Mouse (Mus musculus) neural tube, embryonic 13.5 days (tissue): ENCODE results near the gene Hoxd3. TPM values are rescaled to one million over a fixed set of nuclear protein-coding genes. Genes with fewer than 3 reads are reported as not detected.

Source experiments
- ATAC-seq: fragments of 200-750 bp; cut with Nextera tagmentation; 2 replicates; pipeline ENCODE4 v1.8.0; 2017; ENCODE audit warnings: low read depth, mild to moderate bottlenecking, moderate TSS enrichment, moderate library complexity
- H3K27ac ChIP-seq: fragments of 300-500 bp; sonication (generic); replicated peaks from 2 replicates; pipeline ENCODE4 v1.5.1; 2015; ENCODE audit warnings: moderate library complexity, mild to moderate bottlenecking, inconsistent platforms
- H3K27me3 ChIP-seq: fragments of 300-500 bp; sonication (generic); 2 replicates; pipeline ENCODE4 v1.6.1; 2015; ENCODE audit warnings: mild to moderate bottlenecking, inconsistent platforms
- H3K36me3 ChIP-seq: fragments of 300-500 bp; sonication (generic); 2 replicates; pipeline ENCODE4 v1.6.1; 2015; ENCODE audit warnings: mild to moderate bottlenecking, inconsistent platforms
- H3K4me1 ChIP-seq: fragments of 300-500 bp; sonication (generic); replicated peaks from 2 replicates; pipeline ENCODE4 v1.6.1; 2015; ENCODE audit warnings: inconsistent platforms
- H3K4me2 ChIP-seq: fragments of 300-500 bp; sonication (generic); 2 replicates; pipeline ENCODE4 v1.6.1; 2015; ENCODE audit warnings: inconsistent platforms, mild to moderate bottlenecking, moderate library complexity
- H3K4me3 ChIP-seq: fragments of 300-500 bp; sonication (generic); 2 replicates; pipeline ENCODE4 v1.5.1; 2015; ENCODE audit warnings: mild to moderate bottlenecking, inconsistent platforms
- H3K9ac ChIP-seq: fragments of 300-500 bp; sonication (generic); 2 replicates; pipeline ENCODE4 v1.6.1; 2015; ENCODE audit warnings: moderate library complexity, mild to moderate bottlenecking, inconsistent platforms
- H3K9me3 ChIP-seq: fragments of 300-500 bp; sonication (generic); 2 replicates; pipeline ENCODE4 v1.6.1; 2016; ENCODE audit warnings: inconsistent platforms
- WGBS: fragments of 180-500 bp; shearing (Covaris S2); methylation state at CpG from one replicate; pipeline ENCODE4 v1.1.7; 2015; 5-methylcytosine and 5-hydroxymethylcytosine counted together
- polyA plus RNA-seq: library from polyadenylated mRNA; unstranded; fragments of >200 nt; fragmentation: Nextera tagmentation; extraction: Ambion mirVana; gene quantifications from 2 replicates; pipeline ENCODE4 v1.2.1, GENCODE M21; 2015

Hoxd3 gene
- polyA plus RNA-seq, 1 experiment from 2014 or later, result 24.2 TPM

- H3K4me2 ChIP-seq, result peak overlapping the region; percentile 54
- no peak for ATAC-seq
- H3K9me3 ChIP-seq, result no peaks in the 10 kb centered on the region
- 1% methylated on average over 24 of the region's 24 CpGs for WGBS
- H3K9ac ChIP-seq, result peak overlapping the region; percentile 73
- H3K4me3 ChIP-seq, result peak overlapping the region; percentile 28
- no peaks in the 10 kb centered on the region for H3K36me3 ChIP-seq
- peaks cover 25% of the 10 kb centered on the region for H3K4me1 ChIP-seq
- peaks cover 95% of the 10 kb centered on the region for H3K27me3 ChIP-seq
- H3K27ac ChIP-seq, result peak overlapping the region; percentile 85
Measured at GRCm38 (mm10) chr2:74689574-74690337, 22.0 kb upstream of the Hoxd3 start.

- ATAC-seq, result no peak
- peaks cover 95% of the 10 kb centered on the region for H3K27me3 ChIP-seq
- peaks cover 25% of the 10 kb centered on the region for H3K4me1 ChIP-seq
- H3K4me2 ChIP-seq, result peak overlapping the region; percentile 67
- H3K9ac ChIP-seq, result peak overlapping the region; percentile 75
- H3K4me3 ChIP-seq, result peak overlapping the region; percentile 61
- 5% methylated on average over 8 of the region's 8 CpGs for WGBS
- H3K9me3 ChIP-seq, result no peaks in the 10 kb centered on the region
- H3K27ac ChIP-seq, result peak overlapping the region; percentile 85
- H3K36me3 ChIP-seq, result no peaks in the 10 kb centered on the region
Measured at GRCm38 (mm10) chr2:74690338-74690716, 21.4 kb upstream of the Hoxd3 start.

- Histone ChIP-seq H3K4me1 (peaks cover 26% of the 10 kb centered on the region), H3K4me3 (peak within 1 kb of the TSS; percentile 61), H3K9ac (peak within 1 kb of the TSS; percentile 96), H3K27ac (peak within 1 kb of the TSS; percentile 89), H3K9me3 (no peaks in the 10 kb centered on the region), H3K4me2 (peak within 1 kb of the TSS; percentile 67), H3K27me3 (peaks cover 97% of the 10 kb centered on the region), H3K36me3 (no peaks in the 10 kb centered on the region)
- ATAC-seq, result peak; percentile 78
- WGBS, result under 1% methylated on average over 56 of the region's 56 CpGs
Measured at GRCm38 (mm10) chr2:74691022-74691951, 20.4 kb upstream of the Hoxd3 start, which contains the start of gene Hoxd10. Hoxd10 (plus strand) TSS chr2:74691924.

- ATAC-seq, result peak; percentile 33; the same call in 1 of the 2 replicates
- peak overlapping the region; percentile 61 for H3K4me3 ChIP-seq
- WGBS, result 2% methylated on average over 35 of the region's 35 CpGs
- H3K4me1 ChIP-seq, result peaks cover 35% of the 10 kb centered on the region
- peak overlapping the region; percentile 79 for H3K27ac ChIP-seq
- H3K4me2 ChIP-seq, result peak overlapping the region; percentile 67
- peak overlapping the region; percentile 96 for H3K9ac ChIP-seq
- H3K27me3 ChIP-seq, result peaks cover 97% of the 10 kb centered on the region
- H3K9me3 ChIP-seq, result no peaks in the 10 kb centered on the region
- no peaks in the 10 kb centered on the region for H3K36me3 ChIP-seq
Measured at GRCm38 (mm10) chr2:74691995-74692807, 19.5 kb upstream of the Hoxd3 start.

- 2% methylated on average over 20 of the region's 20 CpGs for WGBS
- H3K27me3 ChIP-seq, result peaks cover 96% of the 10 kb centered on the region
- peak overlapping the region; percentile 67 for H3K4me2 ChIP-seq
- peak overlapping the region; percentile 96 for H3K9ac ChIP-seq
- peak overlapping the region; percentile 79 for H3K27ac ChIP-seq
- no peak for ATAC-seq
- H3K4me1 ChIP-seq, result peaks cover 41% of the 10 kb centered on the region
- H3K9me3 ChIP-seq, result no peaks in the 10 kb centered on the region
- no peaks in the 10 kb centered on the region for H3K36me3 ChIP-seq
- H3K4me3 ChIP-seq, result peak overlapping the region; percentile 61
Measured at GRCm38 (mm10) chr2:74692808-74693431, 18.8 kb upstream of the Hoxd3 start.

- H3K4me1 ChIP-seq, result peaks cover 46% of the 10 kb centered on the region
- H3K9ac ChIP-seq, result peak overlapping the region; percentile 96
- 8% methylated on average over 4 of the region's 4 CpGs for WGBS
- H3K27me3 ChIP-seq, result peaks cover 91% of the 10 kb centered on the region
- ATAC-seq, result no peak
- H3K27ac ChIP-seq, result peak overlapping the region; percentile 79
- peak overlapping the region; percentile 67 for H3K4me2 ChIP-seq
- peak overlapping the region; percentile 61 for H3K4me3 ChIP-seq
- no peaks in the 10 kb centered on the region for H3K9me3 ChIP-seq
- no peaks in the 10 kb centered on the region for H3K36me3 ChIP-seq
Measured at GRCm38 (mm10) chr2:74693432-74693827, 18.3 kb upstream of the Hoxd3 start.

- H3K4me1 ChIP-seq, result peaks cover 49% of the 10 kb centered on the region
- H3K9me3 ChIP-seq, result no peaks in the 10 kb centered on the region
- peak overlapping the region; percentile 67 for H3K4me2 ChIP-seq
- H3K9ac ChIP-seq, result peak overlapping the region; percentile 96
- H3K4me3 ChIP-seq, result peak overlapping the region; percentile 61
- under 1% methylated on average over 16 of the region's 16 CpGs for WGBS
- peak overlapping the region; percentile 79 for H3K27ac ChIP-seq
- ATAC-seq, result no peak
- H3K27me3 ChIP-seq, result peaks cover 85% of the 10 kb centered on the region
- no peaks in the 10 kb centered on the region for H3K36me3 ChIP-seq
Measured at GRCm38 (mm10) chr2:74694066-74694465, 17.7 kb upstream of the Hoxd3 start.

- Histone ChIP-seq H3K36me3 (no peaks in the 10 kb centered on the region), H3K27me3 (peaks cover 82% of the 10 kb centered on the region), H3K4me3 (peak overlapping the region; percentile 61), H3K4me2 (peak overlapping the region; percentile 67), H3K9me3 (no peaks in the 10 kb centered on the region), H3K27ac (peak overlapping the region; percentile 95), H3K4me1 (peaks cover 54% of the 10 kb centered on the region), H3K9ac (peak overlapping the region; percentile 96)
- ATAC-seq, result no peak
- 0% methylated on average over 1 of the region's 1 CpGs for WGBS
Measured at GRCm38 (mm10) chr2:74695383-74695782, 16.3 kb upstream of the Hoxd3 start.

GRCm38 (mm10) chr2:74695813-74696430 is 15.8 kb upstream of the Hoxd3 start:
- 5% methylated on average over 7 of the region's 7 CpGs for WGBS
- Histone ChIP-seq H3K27ac (peak overlapping the region; percentile 95), H3K9me3 (no peaks in the 10 kb centered on the region), H3K9ac (peak overlapping the region; percentile 96), H3K4me2 (peak overlapping the region; percentile 67), H3K4me1 (peaks cover 60% of the 10 kb centered on the region), H3K36me3 (no peaks in the 10 kb centered on the region), H3K27me3 (peaks cover 83% of the 10 kb centered on the region), H3K4me3 (peak overlapping the region; percentile 61)
- ATAC-seq, result no peak

- Histone ChIP-seq H3K9me3 (no peaks in the 10 kb centered on the region), H3K27me3 (peaks cover 83% of the 10 kb centered on the region), H3K36me3 (no peaks in the 10 kb centered on the region), H3K4me1 (peaks cover 59% of the 10 kb centered on the region), H3K27ac (peak overlapping the region; percentile 95), H3K4me3 (peak overlapping the region; percentile 61), H3K9ac (peak overlapping the region; percentile 96), H3K4me2 (peak overlapping the region; percentile 67)
- no peak for ATAC-seq
- 2% methylated on average over 34 of the region's 34 CpGs for WGBS
Measured at GRCm38 (mm10) chr2:74696442-74697335, 15.0 kb upstream of the Hoxd3 start.
